Mouse (Mus musculus) brain, embryonic 14.5 days (tissue): Measurements from ENCODE around the gene Tnfsfm13.

Experiments
- CTCF ChIP-seq: fragments of 200-500 bp; IDR thresholded peaks from 2 replicates; pipeline ENCODE4 v1.5.1; 2012; ENCODE audit warnings: inconsistent platforms, mild to moderate bottlenecking, moderate library complexity, borderline replicate concordance; ENCODE audit not compliant: insufficient read depth, insufficient read length; ENCODE audit errors: extremely low read depth
- POLR2A ChIP-seq: fragments of 200-500 bp; IDR thresholded peaks from 2 replicates; pipeline ENCODE4 v1.6.1; 2012; ENCODE audit warnings: mild to moderate bottlenecking, inconsistent platforms, borderline replicate concordance; ENCODE audit not compliant: poor library complexity, insufficient read depth, insufficient read length, severe bottlenecking; ENCODE audit errors: extremely low read depth

GRCm38 (mm10) chr11:69684128-69684745 is 11.7 kb downstream of the Tnfsfm13 start:
- TF ChIP-seq POLR2A = no peak
- no peak for TF ChIP-seq CTCF
